Mouse (Mus musculus) myocyte (in vitro differentiated cells): ENCODE results near the gene Dmbx1. TPM values are rescaled to one million over a fixed set of nuclear protein-coding genes. Genes with fewer than 3 reads are reported as not detected.

Source experiments
- H3K27me3 ChIP-seq: one replicate; pipeline ENCODE4 v1.6.1; 2011; ENCODE audit not compliant: control insufficient read depth, insufficient read depth, insufficient read length
- H3K36me3 ChIP-seq: one replicate; pipeline ENCODE4 v1.6.1; 2011; ENCODE audit not compliant: control insufficient read depth, insufficient read depth
- H3K4me2 ChIP-seq: one replicate; pipeline ENCODE4 v1.6.1; 2011; ENCODE audit warnings: low read depth, control low read depth
- H3K4me3 ChIP-seq: one replicate; pipeline ENCODE4 v1.5.1; 2011; ENCODE audit warnings: mild to moderate bottlenecking, control low read depth, moderate library complexity
- H3K79me2 ChIP-seq: one replicate; pipeline ENCODE4 v1.6.1; 2011; ENCODE audit not compliant: control insufficient read depth, insufficient read depth
- H3ac ChIP-seq: one replicate; pipeline ENCODE4 v1.6.1; 2011; ENCODE audit not compliant: control insufficient read depth, insufficient read length
- CEBPB ChIP-seq: IDR thresholded peaks from 2 replicates; pipeline ENCODE4 v1.6.1; 2011; ENCODE audit warnings: mild to moderate bottlenecking, moderate library complexity; ENCODE audit not compliant: poor library complexity, insufficient read depth, severe bottlenecking
- E2F4 ChIP-seq: IDR thresholded peaks from one replicate; pipeline ENCODE4 v1.6.1; 2011; ENCODE audit warnings: mild to moderate bottlenecking, control low read depth, moderate library complexity; ENCODE audit not compliant: insufficient read depth
- MAX ChIP-seq: IDR thresholded peaks from one replicate; pipeline ENCODE4 v1.6.1; 2011; ENCODE audit warnings: low read depth, mild to moderate bottlenecking, control low read depth
- MYOD1 ChIP-seq, 3 experiments: IDR thresholded peaks; one replicate each; pipeline ENCODE4 v1.6.1; 2011; ENCODE audit warnings: control low read depth in 2 of 3, low read depth in 2 of 3, mild to moderate bottlenecking in 2 of 3, moderate library complexity in 1 of 3; ENCODE audit not compliant: insufficient read length in 2 of 3, control insufficient read depth in 1 of 3
- MYOG ChIP-seq, 3 experiments: IDR thresholded peaks; one replicate each; pipeline ENCODE4 v1.6.1; 2011; ENCODE audit warnings: control low read depth in 2 of 3, low read depth in 2 of 3, mild to moderate bottlenecking in 2 of 3; ENCODE audit not compliant: insufficient read length in 2 of 3, control insufficient read depth in 1 of 3, insufficient read depth in 1 of 3
- POLR2A ChIP-seq: IDR thresholded peaks from one replicate; pipeline ENCODE4 v1.6.1; 2011; ENCODE audit warnings: low read depth, mild to moderate bottlenecking, control low read depth, moderate library complexity; ENCODE audit not compliant: insufficient read length
- POLR2AphosphoS2 ChIP-seq: IDR thresholded peaks from one replicate; pipeline ENCODE4 v1.6.1; 2011; ENCODE audit warnings: low read depth, control low read depth; ENCODE audit not compliant: insufficient read length
- REST ChIP-seq: IDR thresholded peaks from one replicate; pipeline ENCODE4 v1.6.1; 2011; ENCODE audit warnings: mild to moderate bottlenecking, control low read depth, moderate library complexity; ENCODE audit not compliant: insufficient read depth, insufficient read length
- SRF ChIP-seq: IDR thresholded peaks from one replicate; pipeline ENCODE4 v1.6.1; 2011; ENCODE audit warnings: low read depth; ENCODE audit not compliant: control insufficient read depth, insufficient read length
- TCF12 ChIP-seq: IDR thresholded peaks from one replicate; pipeline ENCODE4 v1.6.1; 2011; ENCODE audit warnings: mild to moderate bottlenecking, control low read depth; ENCODE audit not compliant: poor library complexity, insufficient read depth, severe bottlenecking
- TCF3 ChIP-seq: IDR thresholded peaks from one replicate; pipeline ENCODE4 v1.6.1; 2011; ENCODE audit warnings: low read depth, control low read depth; ENCODE audit not compliant: insufficient read length
- USF1 ChIP-seq: IDR thresholded peaks from one replicate; pipeline ENCODE4 v1.6.1; 2011; ENCODE audit warnings: low read depth, mild to moderate bottlenecking, control low read depth, moderate library complexity
- polyA plus RNA-seq: library from polyadenylated mRNA; unstranded; fragments of >200 nt; fragmentation: generic; extraction: Trizol; gene quantifications from one replicate; pipeline ENCODE4 v1.2.1, GENCODE M21; 2012; ENCODE audit warnings: missing spikeins

Dmbx1 gene
- polyA plus RNA-seq, 1 experiment: 0.01 TPM

- TF ChIP-seq USF1: no peak
- TF ChIP-seq TCF12: no peak
- Histone ChIP-seq H3K4me2 (no peak overlapping the region), H3K36me3 (peaks cover 3% of the 10 kb centered on the region), H3K79me2 (no peaks in the 10 kb centered on the region), H3ac (no peak overlapping the region), H3K27me3 (no peaks in the 10 kb centered on the region), H3K4me3 (no peak overlapping the region)
These were observed 61.5 kb downstream of the Dmbx1 start for GRCm38 (mm10) chr4:115878216-115878678.

- TF ChIP-seq CEBPB (no peak), TCF3 (no peak), SRF (no peak), POLR2A (no peak), REST (no peak), MAX (no peak), USF1 (no peak), MYOG (IDR thresholded peaks at IDR 0.05; ENCODE audit: control insufficient read depth in 1 of 3, insufficient read depth in 1 of 3, insufficient read length in 2 of 3, low read depth in 2 of 3) (no peak), MYOD1 (IDR thresholded peaks at IDR 0.05; ENCODE audit: control insufficient read depth in 1 of 3, insufficient read length in 2 of 3, low read depth in 2 of 3) (no peak), POLR2AphosphoS2 (no peak), TCF12 (no peak), E2F4 (no peak)
- Histone ChIP-seq H3ac (no peak overlapping the region), H3K4me3 (no peak overlapping the region), H3K36me3 (peaks cover 12% of the 10 kb centered on the region), H3K27me3 (no peaks in the 10 kb centered on the region), H3K4me2 (no peak overlapping the region), H3K79me2 (no peaks in the 10 kb centered on the region)
These were observed 66.5 kb downstream of the Dmbx1 start for GRCm38 (mm10) chr4:115873231-115873630.

GRCm38 (mm10) chr4:115869512-115870210 lies 70.1 kb downstream of the Dmbx1 start:
- no peak overlapping the region for H3ac ChIP-seq
- no peaks in the 10 kb centered on the region for H3K27me3 ChIP-seq
- no peak overlapping the region for H3K4me3 ChIP-seq
- TF ChIP-seq POLR2A: no peak
- no peak for TF ChIP-seq SRF
- no peak for TF ChIP-seq TCF3
- no peak for TF ChIP-seq CEBPB
- no peaks in the 10 kb centered on the region for H3K79me2 ChIP-seq
- H3K36me3 ChIP-seq: peaks cover 13% of the 10 kb centered on the region
- H3K4me2 ChIP-seq: no peak overlapping the region

Other genes with a start within 250 kb of the Dmbx1 start
- gene Efcab14, start 202.2 kb downstream of the Dmbx1 start, polyA plus RNA-seq: 11.1 TPM
- gene Tex38, start 158.9 kb downstream of the Dmbx1 start, polyA plus RNA-seq: not detected
- gene Atpaf1, start 155.1 kb downstream of the Dmbx1 start, polyA plus RNA-seq: 12.5 TPM
- gene Mob3c, start 111.8 kb downstream of the Dmbx1 start, polyA plus RNA-seq: 4.9 TPM
- 31.7 TPM for gene Mknk1, start 100.7 kb downstream of the Dmbx1 start, polyA plus RNA-seq
- gene Kncn, start 55.5 kb downstream of the Dmbx1 start, polyA plus RNA-seq: not detected
- not detected for gene 6430628N08Rik, start 49.3 kb downstream of the Dmbx1 start, polyA plus RNA-seq
- gene Faah, start 78.0 kb upstream of the Dmbx1 start, polyA plus RNA-seq: 0.08 TPM
- gene Nsun4, start 114.0 kb upstream of the Dmbx1 start, polyA plus RNA-seq: 23.7 TPM
- 835 TPM for gene Uqcrh, start 135.1 kb upstream of the Dmbx1 start, polyA plus RNA-seq
- 36.1 TPM for gene Lrrc41, start 135.3 kb upstream of the Dmbx1 start, polyA plus RNA-seq
- gene Rad54l, start 183.8 kb upstream of the Dmbx1 start, polyA plus RNA-seq: 2.2 TPM
- gene Pomgnt1, start 183.9 kb upstream of the Dmbx1 start, polyA plus RNA-seq: 75.9 TPM
- 1.5 TPM for gene Lurap1, start 211.4 kb upstream of the Dmbx1 start, polyA plus RNA-seq
- gene Tspan1, start 227.7 kb upstream of the Dmbx1 start, polyA plus RNA-seq: 0.16 TPM
- gene 1700042G07Rik, start 233.4 kb upstream of the Dmbx1 start, polyA plus RNA-seq: not detected
- not detected for gene Gm49337, start 233.5 kb upstream of the Dmbx1 start, polyA plus RNA-seq